Mouse (Mus musculus) CH12.LX (cell line): ENCODE results near the gene Nppa. TPM values are rescaled to one million over a fixed set of nuclear protein-coding genes. Genes with fewer than 3 reads are reported as not detected.
"Not testable (repeated sequence)": the region's sequence is repeated elsewhere in the genome, so short reads cannot be mapped to it uniquely, and the experiment has no call there.

Experiments used
- DNase-seq: peaks from one replicate; pipeline ENCODE4 v3.0.0-alpha.2; 2013; ENCODE audit errors: extremely low read depth
- H3K27ac ChIP-seq: 2 replicates; pipeline ENCODE4 v1.5.1; 2012; ENCODE audit warnings: low read depth, mild to moderate bottlenecking, control low read depth, moderate library complexity; ENCODE audit not compliant: insufficient read depth
- H3K27me3 ChIP-seq: replicated peaks from 2 replicates; pipeline ENCODE3; 2012; ENCODE audit warnings: inconsistent platforms
- H3K36me3 ChIP-seq, 2 experiments: replicated peaks in 1 of 2; 2 replicates each; pipeline versions ENCODE3 to v1.6.1; 2012; ENCODE audit warnings: inconsistent platforms in 1 of 2, low read length in 1 of 2, mild to moderate bottlenecking in 1 of 2, mixed read lengths in 1 of 2, moderate library complexity in 1 of 2; ENCODE audit not compliant: control insufficient read depth in 1 of 2, insufficient read depth in 1 of 2
- H3K4me1 ChIP-seq, 2 experiments: 2 replicates each; pipeline ENCODE4 v1.6.1; 2012; ENCODE audit warnings: inconsistent platforms in 1 of 2, moderate library complexity in 1 of 2; ENCODE audit not compliant: insufficient read depth in 2 of 2, control insufficient read depth in 1 of 2
- H3K4me2 ChIP-seq: 2 replicates; pipeline ENCODE4 v1.6.1; 2012; ENCODE audit warnings: low read depth, mild to moderate bottlenecking, control low read depth; ENCODE audit not compliant: poor library complexity, insufficient read depth, severe bottlenecking
- H3K4me3 ChIP-seq, 3 experiments: fragments of 150-350 bp in 1 of 3; sonication (generic) in 1 of 3; replicated peaks in 1 of 3; 2 replicates each; pipeline versions ENCODE3 to v1.5.1; 2011 to 2012; ENCODE audit warnings: low read depth in 2 of 3, low read length in 2 of 3, mild to moderate bottlenecking in 2 of 3, moderate library complexity in 2 of 3, control low read depth in 1 of 3, improper control_type of control experiment in 1 of 3, inconsistent platforms in 1 of 3, mixed read lengths in 1 of 3; ENCODE audit not compliant: poor library complexity in 1 of 3
- H3K79me2 ChIP-seq: replicated peaks from 2 replicates; pipeline ENCODE4 v1.6.1; 2012; ENCODE audit warnings: mild to moderate bottlenecking, moderate library complexity; ENCODE audit not compliant: control insufficient read depth, poor library complexity, insufficient read depth, severe bottlenecking; ENCODE audit errors: extremely low read depth
- H3K9ac ChIP-seq: 2 replicates; pipeline ENCODE4 v1.6.1; 2012; ENCODE audit warnings: low read depth, mild to moderate bottlenecking, control low read depth, moderate library complexity; ENCODE audit not compliant: insufficient read depth
- H3K9me3 ChIP-seq: replicated peaks from 2 replicates; pipeline ENCODE3; 2012; ENCODE audit warnings: low read length, inconsistent platforms, mixed read lengths
- CHD1 ChIP-seq: IDR thresholded peaks from 2 replicates; pipeline ENCODE4 v1.6.1; 2012; ENCODE audit warnings: low read depth, low read length, improper control_type of control experiment, inconsistent platforms
- CTCF ChIP-seq, 2 experiments: IDR thresholded peaks in 1 of 2; conservative IDR thresholded peaks in 1 of 2; 2 replicates each; pipeline ENCODE4 v1.5.1; 2011 to 2012; ENCODE audit warnings: low read depth in 2 of 2, low read length in 2 of 2, improper control_type of control experiment in 1 of 2, inconsistent platforms in 1 of 2, mild to moderate bottlenecking in 1 of 2, moderate library complexity in 1 of 2
- HCFC1 ChIP-seq: IDR thresholded peaks from 2 replicates; pipeline ENCODE4 v1.6.1; 2012; ENCODE audit warnings: low read depth, mild to moderate bottlenecking, inconsistent platforms, low read length, improper control_type of control experiment
- IRF4 ChIP-seq: IDR thresholded peaks from 2 replicates; pipeline ENCODE4 v1.6.1; 2014; ENCODE audit warnings: low read depth, mild to moderate bottlenecking, inconsistent platforms, low read length, improper control_type of control experiment
- JUN ChIP-seq: IDR thresholded peaks from 2 replicates; pipeline ENCODE4 v1.6.1; 2011; ENCODE audit warnings: low read depth, mild to moderate bottlenecking, low read length, improper control_type of control experiment, moderate library complexity; ENCODE audit not compliant: insufficient read depth
- JUND ChIP-seq: conservative IDR thresholded peaks from 2 replicates; pipeline ENCODE4 v1.6.1; 2011; ENCODE audit warnings: low read depth, low read length, improper control_type of control experiment
- KAT2A ChIP-seq: IDR thresholded peaks from 2 replicates; pipeline ENCODE4 v1.6.1; 2012; ENCODE audit warnings: low read length, improper control_type of control experiment, inconsistent platforms; ENCODE audit not compliant: insufficient replicate concordance
- MAX ChIP-seq: IDR thresholded peaks from 2 replicates; pipeline ENCODE4 v1.6.1; 2011; ENCODE audit warnings: low read length, improper control_type of control experiment
- MAZ ChIP-seq: IDR thresholded peaks from 2 replicates; pipeline ENCODE4 v1.6.1; 2012; ENCODE audit warnings: low read depth, mild to moderate bottlenecking, inconsistent platforms, low read length, improper control_type of control experiment, moderate library complexity
- MXI1 ChIP-seq: IDR thresholded peaks from 2 replicates; pipeline ENCODE4 v1.6.1; 2011; ENCODE audit warnings: mild to moderate bottlenecking, low read depth, low read length, improper control_type of control experiment
- PAX5 ChIP-seq: IDR thresholded peaks from 2 replicates; pipeline ENCODE4 v1.6.1; 2012; ENCODE audit warnings: low read length, inconsistent platforms, mixed read lengths
- RAD21 ChIP-seq: IDR thresholded peaks from 2 replicates; pipeline ENCODE4 v1.6.1; 2011; ENCODE audit warnings: low read depth, mild to moderate bottlenecking, low read length, improper control_type of control experiment, moderate library complexity
- TCF12 ChIP-seq: IDR thresholded peaks from 2 replicates; pipeline ENCODE4 v1.6.1; 2014; ENCODE audit warnings: low read depth, mild to moderate bottlenecking, inconsistent platforms, low read length, improper control_type of control experiment
- USF1 ChIP-seq: IDR thresholded peaks from 2 replicates; pipeline ENCODE4 v1.6.1; 2014; ENCODE audit warnings: low read depth, mild to moderate bottlenecking, inconsistent platforms, low read length, improper control_type of control experiment
- ZMIZ1 ChIP-seq: IDR thresholded peaks from 2 replicates; pipeline ENCODE4 v1.6.1; 2012; ENCODE audit warnings: low read depth, mild to moderate bottlenecking, inconsistent platforms, low read length, improper control_type of control experiment
- dilution Hi-C: fragments of 300-500 bp; cut with MboI; formaldehyde crosslinking; loops from 2 replicates; pipeline ENCODE4 v1.14.3; 2020; ENCODE audit warnings: low sequenced_read_pairs; ENCODE audit not compliant: extremely low pct_unique_long_range_greater_than_20kb, extremely low pct_ligation_motif_present
- in situ Hi-C: fragments of 300-500 bp; cut with MboI; formaldehyde crosslinking; loops from 3 replicates; pipeline ENCODE4 v1.14.3; 2019; ENCODE audit warnings: low sequenced_read_pairs, low pct_ligation_motif_present, low pct_unique_long_range_greater_than_20kb, mixed read lengths
- polyA plus RNA-seq: library from polyadenylated mRNA; unstranded; fragments of >175 nt; gene quantifications from 2 replicates; pipeline ENCODE4 v1.2.1, GENCODE M21; 2012; ENCODE audit warnings: low read depth; ENCODE audit not compliant: insufficient read length
- total RNA-seq, 2 experiments: library from RNA; depleted of rRNA; stranded (reverse); fragments of 300-350 nt in 1 of 2; fragments of >200 nt in 1 of 2; gene quantifications; 2 replicates each; pipeline ENCODE4 v1.2.3; 2012 to 2014

Nppa gene
- total and polyA plus RNA-seq, 3 experiments = not detected

GRCm38 (mm10) chr4:148041611-148042191 lies 41.2 kb downstream of the Nppa start:
- no peak overlapping the region for H3K4me2 ChIP-seq
- peaks cover 43 to 58% of the 10 kb centered on the region in 2 experiments for H3K36me3 ChIP-seq
- no peak overlapping the region for H3K4me3 ChIP-seq
- H3K27ac ChIP-seq = no peak overlapping the region
- no peak overlapping the region for H3K9ac ChIP-seq
- H3K79me2 ChIP-seq = 0 out of 2 replicates have a peak, but pooled peaks cover 6% of the 10 kb centered on the region
- H3K4me1 ChIP-seq = peaks cover 13 to 54% of the 10 kb centered on the region in 2 experiments
- no peaks in the 10 kb centered on the region for H3K9me3 ChIP-seq
- dilution Hi-C loops (no loop called here), in situ Hi-C loops (no loop called here)
- H3K27me3 ChIP-seq = no peaks in the 10 kb centered on the region
- TF ChIP-seq JUND (no peak), JUN (no peak), KAT2A (no peak), TCF12 (no peak), IRF4 (no peak), PAX5 (no peak), USF1 (no peak), MXI1 (no peak), HCFC1 (no peak)
- DNase-seq = no peak

GRCm38 (mm10) chr4:148043327-148043726 lies 42.8 kb downstream of the Nppa start:
- H3K27me3 ChIP-seq, H3K79me2 ChIP-seq, H3K9me3 ChIP-seq, DNase-seq, H3K27ac ChIP-seq, H3K4me3 ChIP-seq, in situ Hi-C loops, H3K9ac ChIP-seq, dilution Hi-C loops, H3K4me2 ChIP-seq: not testable (repeated sequence)
- Histone ChIP-seq H3K4me1 (peaks cover 11 to 46% of the 10 kb centered on the region in 2 experiments), H3K36me3 (peaks cover 53 to 73% of the 10 kb centered on the region in 2 experiments)

GRCm38 (mm10) chr4:148044113-148044512 lies 43.6 kb downstream of the Nppa start:
- Histone ChIP-seq H3K27me3 (no peaks in the 10 kb centered on the region), H3K9ac (no peak overlapping the region), H3K4me1 (peaks cover 11 to 46% of the 10 kb centered on the region in 2 experiments), H3K4me2 (no peak overlapping the region), H3K36me3 (peaks cover 59 to 81% of the 10 kb centered on the region in 2 experiments), H3K9me3 (no peaks in the 10 kb centered on the region), H3K4me3 (no peak overlapping the region), H3K27ac (no peak overlapping the region), H3K79me2 (0 out of 2 replicates have a peak, but pooled peaks cover 6% of the 10 kb centered on the region)
- DNase-seq = no peak
- dilution Hi-C loops (no loop called here), in situ Hi-C loops (no loop called here)
- TF ChIP-seq CHD1 (no peak), RAD21 (no peak), MAZ (no peak), MAX (no peak), ZMIZ1 (no peak), CTCF (conservative IDR thresholded peaks at IDR 0.05 in 1 of 2, IDR thresholded peaks at IDR 0.05 in 1 of 2; ENCODE audit: low read depth in 2 of 2, low read length in 2 of 2) (no peak)
